Mouse (Mus musculus) midbrain, embryonic 15.5 days (tissue): ENCODE results near the gene Runx2. TPM values are rescaled to one million over a fixed set of nuclear protein-coding genes. Genes with fewer than 3 reads are reported as not detected.
A peak's percentile ranks its signal among the peaks of the same experiment; 100 is the strongest.

Source experiments
- ATAC-seq: fragments of 200-750 bp; cut with Nextera tagmentation; replicated peaks from 2 replicates; pipeline ENCODE4 v1.8.0; 2017; ENCODE audit warnings: moderate TSS enrichment
- H3K27ac ChIP-seq: fragments of 300-500 bp; sonication (generic); 2 replicates; pipeline ENCODE4 v1.5.1; 2015; ENCODE audit warnings: mild to moderate bottlenecking, inconsistent platforms
- H3K27me3 ChIP-seq: fragments of 300-500 bp; sonication (generic); replicated peaks from 2 replicates; pipeline ENCODE4 v1.6.1; 2015; ENCODE audit warnings: inconsistent platforms
- H3K36me3 ChIP-seq: fragments of 300-500 bp; sonication (generic); replicated peaks from 2 replicates; pipeline ENCODE4 v1.6.1; 2015; ENCODE audit warnings: inconsistent platforms
- H3K4me1 ChIP-seq: fragments of 300-500 bp; sonication (generic); 2 replicates; pipeline ENCODE4 v1.6.1; 2015; ENCODE audit warnings: inconsistent platforms
- H3K4me2 ChIP-seq: fragments of 300-500 bp; sonication (generic); 2 replicates; pipeline ENCODE4 v1.6.1; 2015; ENCODE audit warnings: inconsistent platforms, mild to moderate bottlenecking, moderate library complexity
- H3K4me3 ChIP-seq: fragments of 300-500 bp; sonication (generic); 2 replicates; pipeline ENCODE4 v1.5.1; 2015; ENCODE audit warnings: mild to moderate bottlenecking, inconsistent platforms
- H3K9ac ChIP-seq: fragments of 300-500 bp; sonication (generic); 2 replicates; pipeline ENCODE4 v1.6.1; 2015; ENCODE audit warnings: mild to moderate bottlenecking, inconsistent platforms
- H3K9me3 ChIP-seq: fragments of 300-500 bp; sonication (generic); 2 replicates; pipeline ENCODE4 v1.6.1; 2016; ENCODE audit warnings: inconsistent platforms
- WGBS: fragments of 180-500 bp; shearing (Covaris S2); methylation state at CpG from one replicate; pipeline ENCODE4 v1.1.7; 2015; ENCODE audit warnings: mixed read lengths; 5-methylcytosine and 5-hydroxymethylcytosine counted together
- polyA plus RNA-seq: library from polyadenylated mRNA; unstranded; fragments of >200 nt; fragmentation: Nextera tagmentation; extraction: Ambion mirVana; gene quantifications from 2 replicates; pipeline ENCODE4 v1.2.1, GENCODE M21; 2015

Runx2 gene
- polyA plus RNA-seq, 1 experiment from 2014 or later: 0.39 TPM

- ATAC-seq: no peak
- H3K27ac ChIP-seq: no peak overlapping the region
These were observed 86.9 kb downstream of the Runx2 start for GRCm38 (mm10) chr17:44727675-44728074.

GRCm38 (mm10) chr17:44724805-44725480, 89.7 kb downstream of the Runx2 start:
- ATAC-seq: no peak
- H3K36me3 ChIP-seq: no peaks in the 10 kb centered on the region
- H3K27ac ChIP-seq: no peak overlapping the region
- no peak overlapping the region for H3K9ac ChIP-seq
- no peaks in the 10 kb centered on the region for H3K9me3 ChIP-seq
- no peak overlapping the region for H3K4me3 ChIP-seq
- no peaks in the 10 kb centered on the region for H3K4me1 ChIP-seq
- H3K4me2 ChIP-seq: no peak overlapping the region
- 93% methylated on average over 16 of the region's 16 CpGs for WGBS
- H3K27me3 ChIP-seq: peaks cover 6% of the 10 kb centered on the region

More at GRCm38 (mm10) chr17:44727675-44728074, 86.9 kb downstream of the Runx2 start:
- H3K9me3 ChIP-seq: no peaks in the 10 kb centered on the region
- H3K4me1 ChIP-seq: no peaks in the 10 kb centered on the region
- peaks cover 18% of the 10 kb centered on the region for H3K27me3 ChIP-seq
- H3K4me2 ChIP-seq: no peak overlapping the region
- H3K4me3 ChIP-seq: no peak overlapping the region
- no peaks in the 10 kb centered on the region for H3K36me3 ChIP-seq
- H3K9ac ChIP-seq: no peak overlapping the region

DNA sequence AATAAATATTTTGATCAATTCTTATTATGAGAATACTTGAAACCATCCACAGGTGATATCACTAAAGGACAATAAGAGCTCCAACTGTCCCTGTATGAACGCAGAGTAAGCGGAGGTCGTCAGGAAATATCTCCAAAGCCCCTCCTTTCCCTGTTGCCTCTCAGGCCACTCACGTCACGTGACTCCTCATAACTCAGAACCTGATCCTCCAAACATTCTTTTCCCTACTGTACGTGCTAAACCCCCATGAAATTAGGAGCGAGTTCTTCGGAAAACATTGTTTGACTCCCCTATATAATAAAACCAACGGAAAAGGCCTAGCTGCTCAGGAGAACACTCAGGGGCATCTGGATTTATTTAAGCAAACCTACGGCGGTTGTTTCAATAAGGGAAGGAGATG, 90.3 kb downstream of the Runx2 start:
- Histone ChIP-seq H3K4me2 (no peak overlapping the region), H3K4me3 (no peak overlapping the region), H3K9ac (no peak overlapping the region), H3K27me3 (peaks cover 3% of the 10 kb centered on the region; the same call in 1 of the 2 replicates), H3K4me1 (no peaks in the 10 kb centered on the region), H3K27ac (no peak overlapping the region), H3K36me3 (no peaks in the 10 kb centered on the region), H3K9me3 (no peaks in the 10 kb centered on the region)
- ATAC-seq: no peak
- 88% methylated on average over 11 of the region's 11 CpGs for WGBS

DNA sequence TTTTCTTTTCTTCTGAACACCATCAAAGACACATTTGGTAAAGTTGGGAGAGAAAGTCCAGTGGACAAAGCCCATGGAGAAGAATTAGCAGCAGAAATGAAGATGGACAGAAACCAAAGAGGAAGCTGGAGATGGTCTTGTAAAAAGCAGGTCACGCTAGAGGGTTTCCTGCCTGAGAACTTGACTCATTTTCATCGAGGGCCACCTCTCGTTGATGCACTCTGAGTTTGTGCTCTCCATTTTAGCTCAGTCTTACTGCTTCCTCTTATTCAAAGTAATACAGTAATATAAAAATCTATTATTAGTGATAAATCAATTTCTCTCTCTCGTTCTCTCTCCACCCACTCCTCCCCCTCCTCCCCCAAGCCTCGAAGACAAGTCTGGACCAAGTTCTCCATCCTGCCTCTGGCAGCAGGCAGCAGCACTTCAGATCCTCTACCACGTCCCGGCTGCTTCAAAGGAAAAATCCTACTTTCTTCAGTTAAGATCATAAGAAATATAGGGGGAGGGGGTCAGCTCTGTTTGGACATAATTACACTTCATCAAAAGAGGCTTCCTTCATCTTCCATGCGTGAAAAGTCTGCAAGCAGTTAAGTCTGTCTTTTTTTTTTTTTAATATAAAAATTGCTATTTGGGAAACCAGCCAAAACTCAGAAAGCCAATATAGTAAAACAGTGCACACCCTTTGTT, 92.3 kb downstream of the Runx2 start:
- Histone ChIP-seq H3K9me3 (no peaks in the 10 kb centered on the region), H3K27me3 (no peaks in the 10 kb centered on the region), H3K27ac (no peak overlapping the region), H3K36me3 (no peaks in the 10 kb centered on the region), H3K4me1 (peaks cover 5% of the 10 kb centered on the region; the same call in 1 of the 2 replicates), H3K9ac (no peak overlapping the region), H3K4me3 (no peak overlapping the region), H3K4me2 (no peak overlapping the region)
- ATAC-seq: no peak
- 72% methylated on average over 8 of the region's 8 CpGs for WGBS

DNA sequence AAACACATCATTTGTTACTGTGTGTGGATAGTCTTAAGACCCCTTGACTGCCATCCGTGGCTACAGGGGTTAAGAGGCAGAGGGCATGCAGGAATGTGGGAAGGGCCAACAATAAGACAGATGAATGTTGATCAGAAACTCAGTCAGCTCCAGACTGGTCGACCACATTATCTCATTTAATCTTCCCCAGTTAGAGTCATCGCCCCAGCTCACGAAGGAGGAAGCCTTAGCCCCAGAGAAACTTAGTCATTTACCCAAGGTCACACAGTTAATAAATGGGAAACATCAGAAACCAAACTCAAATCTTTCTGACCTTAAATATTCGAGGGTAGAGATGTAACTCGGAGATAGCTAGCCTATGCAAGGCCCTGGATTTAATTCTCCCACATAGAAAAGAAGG, 96.0 kb downstream of the Runx2 start:
- 68% methylated on average over 6 of the region's 6 CpGs for WGBS
- no peak overlapping the region for H3K4me3 ChIP-seq
- no peak for ATAC-seq
- H3K9ac ChIP-seq: no peak overlapping the region
- no peaks in the 10 kb centered on the region for H3K27me3 ChIP-seq
- H3K9me3 ChIP-seq: no peaks in the 10 kb centered on the region
- no peaks in the 10 kb centered on the region for H3K36me3 ChIP-seq
- peaks cover 5% of the 10 kb centered on the region; the same call in 1 of the 2 replicates for H3K4me1 ChIP-seq
- H3K27ac ChIP-seq: no peak overlapping the region
- H3K4me2 ChIP-seq: no peak overlapping the region

DNA sequence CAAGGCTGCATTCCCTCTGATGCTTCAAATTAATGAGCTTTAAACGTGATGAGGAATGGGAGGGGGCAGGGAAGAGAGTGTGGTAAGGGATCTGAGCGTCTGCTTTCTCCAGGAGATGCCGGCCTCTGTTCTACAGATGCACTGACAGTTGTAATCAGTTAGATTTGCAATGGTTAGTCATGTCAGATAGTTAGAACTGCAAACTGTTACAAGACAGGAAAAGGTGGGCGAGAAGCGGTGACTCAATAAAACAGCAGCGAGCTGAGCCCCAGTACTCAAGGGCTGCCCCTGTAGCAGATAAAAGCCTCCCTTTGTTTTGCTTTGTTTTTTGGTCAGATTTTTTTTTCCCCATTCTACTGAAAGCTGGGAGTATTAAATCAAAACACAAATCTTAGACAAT, 96.6 kb downstream of the Runx2 start:
- Histone ChIP-seq H3K27me3 (no peaks in the 10 kb centered on the region), H3K9me3 (no peaks in the 10 kb centered on the region), H3K4me3 (no peak overlapping the region), H3K4me2 (no peak overlapping the region), H3K9ac (no peak overlapping the region), H3K27ac (no peak overlapping the region), H3K4me1 (peaks cover 5% of the 10 kb centered on the region; the same call in 1 of the 2 replicates), H3K36me3 (no peaks in the 10 kb centered on the region)
- 0 out of 2 replicates have a peak, but pooled peaks have one; percentile 33 for ATAC-seq
- WGBS: 36% methylated on average over 6 of the region's 6 CpGs

DNA sequence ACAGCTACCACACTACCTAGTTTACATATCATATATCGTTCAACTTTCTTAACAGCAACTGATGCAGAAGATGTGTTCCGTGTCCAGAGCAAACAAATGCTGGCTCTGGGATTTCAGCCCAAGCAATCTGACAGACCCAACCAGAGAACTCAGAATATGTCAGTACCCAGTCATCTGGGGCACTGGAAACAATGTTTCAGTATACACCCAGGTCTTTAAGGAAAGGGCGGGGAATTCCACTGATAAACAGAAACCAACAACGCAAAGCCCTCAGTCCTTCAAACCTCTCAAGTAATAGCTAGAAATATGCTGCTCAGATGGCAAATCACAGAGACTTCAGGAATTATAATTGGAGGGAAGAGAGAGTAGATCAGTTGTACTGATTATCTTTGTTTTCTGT, 100.5 kb downstream of the Runx2 start:
- no peaks in the 10 kb centered on the region for H3K27me3 ChIP-seq
- no peak overlapping the region for H3K4me2 ChIP-seq
- no peak for ATAC-seq
- H3K4me1 ChIP-seq: peaks cover 5% of the 10 kb centered on the region; the same call in 1 of the 2 replicates
- H3K9ac ChIP-seq: no peak overlapping the region
- H3K36me3 ChIP-seq: no peaks in the 10 kb centered on the region
- H3K4me3 ChIP-seq: no peak overlapping the region
- no peaks in the 10 kb centered on the region for H3K9me3 ChIP-seq
- 94% methylated on average over 4 of the region's 4 CpGs for WGBS
- H3K27ac ChIP-seq: no peak overlapping the region

DNA sequence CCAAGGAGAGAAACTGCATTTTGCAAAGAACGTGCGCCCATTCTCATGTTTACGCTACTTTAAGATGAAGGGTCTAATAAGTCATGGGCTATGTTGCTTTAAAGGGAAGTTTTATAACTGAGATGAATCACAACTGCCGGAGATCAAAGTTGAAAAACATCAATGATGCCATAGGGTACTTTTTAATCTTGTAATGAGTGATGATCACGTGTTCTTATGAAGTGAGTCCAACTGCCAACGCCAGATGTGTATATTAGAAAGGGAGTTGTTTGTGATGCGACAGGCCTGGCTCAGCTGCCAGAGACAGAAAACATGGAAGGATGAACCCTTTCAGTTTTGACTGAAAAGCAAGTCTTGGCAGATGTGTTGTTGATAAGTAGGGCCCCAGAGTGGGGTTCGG, 101.2 kb downstream of the Runx2 start:
- H3K27me3 ChIP-seq: no peaks in the 10 kb centered on the region
- 89% methylated on average over 8 of the region's 8 CpGs for WGBS
- no peak overlapping the region for H3K27ac ChIP-seq
- H3K36me3 ChIP-seq: no peaks in the 10 kb centered on the region
- no peaks in the 10 kb centered on the region for H3K9me3 ChIP-seq
- no peak overlapping the region for H3K4me3 ChIP-seq
- no peak overlapping the region for H3K4me2 ChIP-seq
- peaks cover 5% of the 10 kb centered on the region; the same call in 1 of the 2 replicates for H3K4me1 ChIP-seq
- ATAC-seq: no peak
- H3K9ac ChIP-seq: no peak overlapping the region

- Histone ChIP-seq H3K4me1 (no peaks in the 10 kb centered on the region; the same call in 1 of the 2 replicates), H3K4me2 (no peak overlapping the region), H3K27ac (no peak overlapping the region), H3K36me3 (no peaks in the 10 kb centered on the region), H3K9me3 (no peaks in the 10 kb centered on the region), H3K27me3 (no peaks in the 10 kb centered on the region), H3K4me3 (no peak overlapping the region), H3K9ac (no peak overlapping the region)
- 48% methylated on average over 10 of the region's 11 CpGs for WGBS
- ATAC-seq: no peak
These were observed 104.9 kb downstream of the Runx2 start for GRCm38 (mm10) chr17:44709516-44710252.

DNA sequence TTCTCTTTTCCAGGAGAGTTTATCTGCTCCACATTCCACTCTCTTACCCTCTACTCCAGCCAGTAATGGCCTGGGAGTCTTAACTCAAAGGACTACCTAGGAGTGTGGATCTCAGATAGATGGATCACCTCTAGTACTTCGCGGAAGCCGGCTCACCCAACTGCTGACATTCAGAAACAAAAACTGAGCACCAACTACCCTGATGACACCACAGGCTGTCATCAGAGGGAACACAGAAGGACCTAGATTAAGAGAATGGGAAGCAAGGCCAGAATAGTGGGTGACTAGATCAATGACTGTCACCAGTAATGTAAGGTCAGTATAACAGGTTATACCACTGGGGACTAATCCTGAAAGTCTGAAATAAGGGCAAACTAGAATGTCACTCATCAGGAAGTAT, 106.6 kb downstream of the Runx2 start:
- WGBS: 97% methylated on average over 3 of the region's 3 CpGs
- H3K4me1 ChIP-seq: no peaks in the 10 kb centered on the region; the same call in 1 of the 2 replicates
- ATAC-seq: no peak

DNA sequence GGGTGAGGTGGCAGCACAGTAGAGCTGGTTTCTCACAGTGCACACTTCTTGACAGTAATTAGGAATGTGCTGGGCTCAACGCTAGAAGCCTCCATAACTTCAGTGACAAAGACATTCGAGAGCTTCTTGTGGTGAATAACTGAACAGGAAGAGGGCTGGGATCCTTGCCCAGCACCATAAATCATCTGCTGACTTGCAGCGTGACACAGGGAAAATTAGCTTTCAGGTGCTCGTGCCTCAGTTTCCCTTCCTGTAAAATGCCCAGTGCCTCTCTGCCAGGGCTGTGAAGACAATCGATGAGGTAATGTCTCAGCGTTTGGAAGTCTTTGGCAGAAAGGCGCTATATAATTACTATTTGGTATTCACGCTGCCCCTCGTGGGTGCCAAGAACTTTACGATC, 108.1 kb downstream of the Runx2 start:
- no peak overlapping the region for H3K4me3 ChIP-seq
- 92% methylated on average over 10 of the region's 10 CpGs for WGBS
- H3K9me3 ChIP-seq: no peaks in the 10 kb centered on the region
- no peaks in the 10 kb centered on the region for H3K36me3 ChIP-seq
- no peaks in the 10 kb centered on the region for H3K27me3 ChIP-seq
- H3K4me1 ChIP-seq: no peaks in the 10 kb centered on the region; the same call in 1 of the 2 replicates
- H3K27ac ChIP-seq: no peak overlapping the region
- no peak overlapping the region for H3K9ac ChIP-seq
- H3K4me2 ChIP-seq: no peak overlapping the region
- no peak for ATAC-seq

More for the DNA sequence above, 106.6 kb downstream of the Runx2 start:
- no peaks in the 10 kb centered on the region for H3K9me3 ChIP-seq
- H3K27ac ChIP-seq: no peak overlapping the region
- no peaks in the 10 kb centered on the region for H3K27me3 ChIP-seq
- no peaks in the 10 kb centered on the region for H3K36me3 ChIP-seq
- no peak overlapping the region for H3K4me3 ChIP-seq
- H3K9ac ChIP-seq: no peak overlapping the region
- H3K4me2 ChIP-seq: no peak overlapping the region

- no peak for ATAC-seq
- WGBS: 52% methylated on average over 14 of the region's 14 CpGs
- no peaks in the 10 kb centered on the region for H3K36me3 ChIP-seq
These were observed 111.9 kb downstream of the Runx2 start for GRCm38 (mm10) chr17:44702506-44703298.

More at GRCm38 (mm10) chr17:44702506-44703298, 111.9 kb downstream of the Runx2 start:
- Histone ChIP-seq H3K4me1 (no peaks in the 10 kb centered on the region), H3K4me2 (no peak overlapping the region), H3K9ac (no peak overlapping the region), H3K27me3 (no peaks in the 10 kb centered on the region), H3K4me3 (no peak overlapping the region), H3K9me3 (no peaks in the 10 kb centered on the region), H3K27ac (no peak overlapping the region)
